Mouse (Mus musculus) left cerebral cortex, adult 2 months (tissue): Measurements from ENCODE around the gene Olfr132. TPM values are rescaled to one million over a fixed set of nuclear protein-coding genes. Genes with fewer than 3 reads are reported as not detected.
"Not testable (repeated sequence)": the region's sequence is repeated elsewhere in the genome, so short reads cannot be mapped to it uniquely, and the experiment has no call there.

Experiments
- DNase-seq, 2 experiments: peaks; one replicate each; pipeline ENCODE4 v3.0.0; 2021 to 2022; ENCODE audit warnings: low spot score in 2 of 2, mixed read lengths in 1 of 2; ENCODE audit errors: extremely low spot score in 1 of 2
- H3K27ac ChIP-seq: fragments of 200-600 bp; 2 replicates; pipeline ENCODE4 v1.8.1; 2022
- H3K4me3 ChIP-seq: fragments of 200-600 bp; 2 replicates; pipeline ENCODE4 v1.8.1; 2022
- CTCF ChIP-seq: fragments of 200-600 bp; IDR thresholded peaks from 2 replicates; pipeline ENCODE4 v1.8.1; 2022; ENCODE audit warnings: antibody characterized with exemption, mild to moderate bottlenecking, moderate library complexity
- intact Hi-C: fragments of 180-260 bp; cut with DNase I; formaldehyde crosslinking; loops from one replicate; pipeline ENCODE4 v1.15.1; 2025
- long read RNA-seq, 2 experiments: library from polyadenylated mRNA; stranded (forward); transcript quantifications; one replicate each; pipeline ENCODE4 v2.0.0; 2021; ENCODE audit warnings: borderline mapping rate in 2 of 2
- total RNA-seq, 2 experiments: library from RNA; stranded (reverse); gene quantifications; 2 replicates each; pipeline ENCODE4 v1.2.3; 2021

Gene Olfr132
- not detected for total RNA-seq
- long read RNA-seq, experiment 1: 0 reads
- long read RNA-seq, experiment 2: 0 reads

GRCm38 (mm10) chr17:38134426-38134825, at the start of gene Olfr132:
Olfr132 (minus strand) TSS chr17:38134526.
- TF ChIP-seq CTCF: no peak
- intact Hi-C loops: no loop called here
- DNase-seq: no peak
- no peak within 1 kb of the TSS for H3K27ac ChIP-seq
- H3K4me3 ChIP-seq: no peak within 1 kb of the TSS

DNA sequence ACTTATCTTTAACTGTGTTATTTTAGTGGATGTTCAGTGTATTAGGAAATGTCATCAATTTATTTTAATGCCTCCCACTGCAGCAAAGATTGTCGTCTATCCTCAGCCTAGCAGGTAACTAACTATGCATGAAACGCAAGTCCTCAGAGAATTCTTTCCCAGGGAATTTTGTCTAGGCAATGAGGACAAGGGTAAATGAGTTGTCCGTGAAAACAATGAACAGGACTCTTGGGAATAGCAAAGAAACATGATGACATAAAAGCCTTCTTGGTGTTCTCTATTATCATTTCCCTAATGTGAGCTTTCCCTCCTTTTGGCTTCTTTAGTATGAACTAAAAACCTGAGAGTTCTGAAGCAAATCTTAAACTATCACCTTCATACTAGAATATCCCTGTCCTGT, 36.8 kb upstream of the Olfr132 start, which contains the start of gene Olfr134:
Gene Olfr134 (plus strand): TSS at position 301 of the 400 bp plus-strand sequence.
- no peak for TF ChIP-seq CTCF
- no peak for DNase-seq
- H3K27ac ChIP-seq: no peak within 1 kb of the TSS
- no peak within 1 kb of the TSS for H3K4me3 ChIP-seq
- intact Hi-C loops: no loop called here

DNA sequence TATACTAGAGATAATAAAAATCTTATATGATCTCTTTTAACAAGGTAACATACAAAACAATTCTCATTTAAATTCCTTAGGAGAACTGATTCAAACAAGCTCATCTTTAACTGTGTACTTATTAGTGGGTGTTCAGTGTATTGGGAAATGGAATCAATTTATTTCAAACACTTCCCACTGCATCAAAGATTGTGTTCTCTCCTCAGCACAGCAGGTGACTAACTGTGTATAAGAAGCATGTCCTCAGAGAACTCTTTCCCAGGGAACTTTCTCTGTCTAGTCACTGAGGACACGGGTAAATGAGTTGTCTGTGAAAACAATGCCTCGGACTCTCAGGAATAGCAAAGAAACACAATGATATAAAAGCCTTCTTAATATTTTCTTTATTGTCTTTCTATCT, 10.7 kb upstream of the Olfr132 start, which contains the start of gene Olfr133:
Gene Olfr133 (plus strand): TSS at position 301 of the 400 bp plus-strand sequence.
- no peak within 1 kb of the TSS for H3K4me3 ChIP-seq
- H3K27ac ChIP-seq: no peak within 1 kb of the TSS
- no peak for DNase-seq
- no peak for TF ChIP-seq CTCF
- intact Hi-C loops: no loop called here

DNA sequence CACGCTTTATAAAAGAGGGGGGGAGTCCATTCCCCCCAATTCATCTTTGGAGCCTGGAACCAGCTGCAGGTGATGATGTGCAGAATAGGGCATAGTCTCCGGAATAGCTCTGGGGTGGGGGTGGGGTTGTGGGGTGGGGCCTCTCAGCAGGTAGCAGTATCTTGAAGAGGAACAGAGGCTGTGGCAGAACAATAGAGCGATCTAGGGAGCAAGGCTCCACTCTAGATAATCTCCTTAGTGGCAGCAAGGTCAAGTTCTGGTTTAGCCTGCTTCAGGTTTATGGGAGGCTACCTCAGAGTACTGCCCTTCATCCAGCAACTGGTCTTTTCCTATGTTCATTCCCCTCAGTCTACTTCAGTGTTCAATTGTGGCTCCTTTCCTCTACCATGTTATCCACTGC, 9.0 kb downstream of the Olfr132 start:
- H3K27ac ChIP-seq, intact Hi-C loops, DNase-seq, H3K4me3 ChIP-seq: not testable (repeated sequence)

DNA sequence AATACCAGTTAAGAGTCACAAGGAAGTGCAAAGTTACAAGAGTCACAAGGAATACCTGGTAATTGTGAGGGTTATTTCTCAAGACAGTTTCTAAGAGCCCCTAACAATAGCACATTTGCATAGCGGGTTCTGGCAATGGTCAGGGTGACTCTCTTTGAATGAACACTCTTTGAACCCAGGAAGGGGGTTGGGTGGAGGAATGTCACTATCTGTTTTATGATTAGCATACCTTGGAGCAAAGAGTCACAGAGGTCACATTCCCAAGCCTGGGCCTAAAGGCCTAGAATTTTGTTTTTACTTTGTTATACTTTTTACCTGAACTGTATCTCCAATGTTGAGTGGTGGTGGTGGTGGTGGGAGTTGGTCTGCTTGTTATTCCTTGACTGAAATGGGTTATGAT, 10.1 kb downstream of the Olfr132 start:
- H3K4me3 ChIP-seq, intact Hi-C loops, DNase-seq: not testable (repeated sequence)

GRCm38 (mm10) chr17:38088593-38088992, 45.7 kb downstream of the Olfr132 start, which contains the start of gene Olfr131:
Olfr131 (minus strand) TSS chr17:38088693.
- H3K27ac ChIP-seq: no peak within 1 kb of the TSS
- intact Hi-C loops: no loop called here

More for the DNA sequence above, 10.1 kb downstream of the Olfr132 start:
- not testable (repeated sequence) for H3K27ac ChIP-seq

DNA sequence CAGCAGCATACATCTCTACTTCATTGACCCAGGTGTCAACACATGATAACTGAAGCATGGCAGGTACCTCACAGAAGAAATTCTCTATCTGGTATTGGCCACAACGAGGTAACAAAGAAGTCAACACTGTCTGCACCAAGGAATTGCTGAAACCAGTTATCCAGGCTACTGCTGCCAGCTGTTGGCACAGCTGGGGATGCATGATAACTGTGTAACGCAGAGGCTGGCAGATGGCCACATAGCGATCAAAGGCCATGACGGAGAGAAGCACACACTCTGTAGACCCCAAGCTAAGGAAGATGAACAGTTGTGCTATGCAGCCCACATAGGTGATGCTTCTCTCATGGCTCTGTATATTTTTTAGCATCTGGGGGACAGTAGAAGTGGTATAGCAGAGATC, 52.0 kb downstream of the Olfr132 start:
- no peak for DNase-seq
- no peak overlapping the region for H3K27ac ChIP-seq
- H3K4me3 ChIP-seq: no peak overlapping the region
- no peak for TF ChIP-seq CTCF
- intact Hi-C loops: no loop called here

More at GRCm38 (mm10) chr17:38088593-38088992, 45.7 kb downstream of the Olfr132 start, which contains the start of gene Olfr131:
- H3K4me3 ChIP-seq: no peak within 1 kb of the TSS
- DNase-seq: no peak
- no peak for TF ChIP-seq CTCF

Other genes starting within 250 kb of the Olfr132 start
- not detected for gene Olfr127, start 234.1 kb downstream of the Olfr132 start, total RNA-seq
- gene Olfr128, start 214.0 kb downstream of the Olfr132 start, total RNA-seq: not detected
- not detected for gene Olfr761, start 181.4 kb downstream of the Olfr132 start, total RNA-seq
- gene Olfr129, start 74.4 kb downstream of the Olfr132 start, total RNA-seq: not detected
- gene Olfr130, start 70.6 kb downstream of the Olfr132 start, total RNA-seq: not detected
- not detected for gene Olfr131, start 45.8 kb downstream of the Olfr132 start, total RNA-seq
- not detected for gene Olfr133, start 10.8 kb upstream of the Olfr132 start, total RNA-seq
- not detected for gene Olfr134, start 36.9 kb upstream of the Olfr132 start, total RNA-seq
- gene Olfr135, start 69.8 kb upstream of the Olfr132 start, total RNA-seq: not detected
- gene Olfr138, start 126.5 kb upstream of the Olfr132 start, total RNA-seq: not detected
- gene Olfr137, start 173.0 kb upstream of the Olfr132 start, total RNA-seq: not detected
- not detected for gene Olfr136, start 195.3 kb upstream of the Olfr132 start, total RNA-seq